Mouse (Mus musculus): ENCODE data around the gene Tspan1. TPM values are rescaled to one million over a fixed set of nuclear protein-coding genes. Genes with fewer than 3 reads are reported as not detected.

The Tspan1 gene
- polyA plus RNA-seq (2015; fragmentation: Nextera tagmentation; extraction: Ambion mirVana), result 0.94 and 2.3 TPM in 2 replicates

DNA sequence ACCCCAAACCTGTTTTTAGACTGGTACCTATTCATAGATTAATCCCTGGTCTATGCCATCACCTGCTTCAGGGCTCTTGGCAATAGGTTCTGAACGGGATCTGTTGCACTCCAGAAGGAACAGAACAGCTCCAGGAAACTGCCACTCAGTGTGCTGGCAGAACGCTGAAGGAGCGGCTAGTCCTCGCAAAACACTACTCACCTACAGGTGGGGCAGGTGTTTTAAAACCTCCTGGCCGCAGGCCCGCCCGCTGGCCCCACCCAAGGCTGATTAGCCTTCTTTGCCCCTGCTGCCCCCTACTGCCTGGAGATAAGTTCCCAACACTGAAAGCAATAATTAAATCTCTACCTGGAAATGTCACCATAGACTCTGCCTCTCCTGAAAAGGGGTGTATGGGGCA, at the start of gene Tspan1:
Gene Tspan1 (minus strand): TSS at position 198 of the 400 bp plus-strand sequence.
- Histone ChIP-seq H3K4me2 (no peak within 1 kb of the TSS), H3K9ac (no peak within 1 kb of the TSS), H3K9me3 (replicated peaks) (no peaks in the 10 kb centered on the region), H3K27me3 (no peaks in the 10 kb centered on the region), H3K27ac (no peak within 1 kb of the TSS), H3K36me3 (no peaks in the 10 kb centered on the region), H3K4me3 (no peak within 1 kb of the TSS), H3K4me1 (replicated peaks) (peaks cover 9% of the 10 kb centered on the region; the same call in 1 of the 2 replicates)
- ATAC-seq (replicated peaks; ENCODE audit: insufficient number of reproducible peaks, insufficient read depth, low FRiP score, low read depth), result no peak
- 32% methylated on average over 7 of the region's 7 CpGs for WGBS

DNA sequence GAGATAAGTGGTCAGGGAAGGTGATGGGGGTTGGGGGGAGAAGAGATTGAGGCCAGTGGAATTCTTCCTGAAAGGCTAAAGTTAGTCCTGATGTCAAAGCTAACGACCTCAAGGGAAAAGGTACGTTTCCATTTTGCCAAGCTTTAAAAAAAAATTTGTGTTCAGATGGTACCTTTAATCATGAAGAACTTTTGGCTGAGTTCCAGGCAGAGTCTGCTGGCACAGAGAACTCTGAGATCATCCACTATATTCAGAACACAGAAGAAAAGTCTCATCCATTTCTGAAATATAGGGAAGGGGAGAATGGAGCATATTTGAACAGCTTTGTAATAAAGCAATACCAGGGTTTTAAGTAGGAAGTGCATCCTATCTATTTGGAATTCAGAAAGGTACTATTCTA, 49.6 kb upstream of the Tspan1 start:
- no peaks in the 10 kb centered on the region for H3K27me3 ChIP-seq
- H3K27ac ChIP-seq, result peak overlapping the region; percentile 11; the same call in 1 of the 2 replicates
- ATAC-seq (replicated peaks; ENCODE audit: insufficient number of reproducible peaks, insufficient read depth, low FRiP score, low read depth), result no peak
- H3K36me3 ChIP-seq, result no peaks in the 10 kb centered on the region
- H3K4me2 ChIP-seq, result no peak overlapping the region
- no peak overlapping the region for H3K4me3 ChIP-seq
- peaks cover 14% of the 10 kb centered on the region for H3K4me1 ChIP-seq (replicated peaks)
- H3K9ac ChIP-seq, result no peak overlapping the region
- WGBS, result 15% methylated on average over 2 of the region's 2 CpGs
- H3K9me3 ChIP-seq (replicated peaks), result no peaks in the 10 kb centered on the region

DNA sequence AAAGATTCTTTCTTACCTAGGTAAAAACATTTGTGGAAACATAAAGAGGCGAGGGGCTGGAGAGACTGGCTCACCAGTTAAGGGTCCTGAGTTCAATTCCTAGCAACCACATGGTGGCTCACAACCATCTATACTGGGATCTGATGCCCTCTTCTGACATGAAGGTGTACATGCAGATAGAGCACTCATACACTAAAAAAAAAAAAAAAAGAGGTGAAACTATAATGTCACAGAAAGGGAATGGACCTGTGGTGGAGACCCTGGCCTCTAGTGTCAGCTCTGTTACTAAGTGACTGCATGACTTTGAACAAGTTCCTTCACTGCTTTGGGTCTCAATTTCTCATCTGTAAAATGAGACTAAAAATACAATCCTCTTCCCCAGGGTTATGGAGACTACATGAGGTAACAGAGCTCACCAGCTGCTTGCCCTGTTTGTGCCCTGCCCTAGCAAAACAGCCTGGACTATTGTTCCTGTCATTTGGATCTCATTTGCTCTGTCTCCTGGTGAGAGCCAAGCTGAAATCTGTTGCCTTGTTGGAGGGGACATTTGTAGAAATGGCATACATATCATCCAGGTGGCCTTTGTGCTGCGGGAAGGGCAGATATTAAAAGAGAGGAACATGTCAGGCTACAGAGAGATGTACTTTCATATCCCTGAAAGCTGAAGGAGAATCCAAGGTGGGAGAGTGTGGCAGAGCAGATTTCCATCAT, 48.6 kb upstream of the Tspan1 start:
- H3K4me2 ChIP-seq, result no peak overlapping the region

DNA sequence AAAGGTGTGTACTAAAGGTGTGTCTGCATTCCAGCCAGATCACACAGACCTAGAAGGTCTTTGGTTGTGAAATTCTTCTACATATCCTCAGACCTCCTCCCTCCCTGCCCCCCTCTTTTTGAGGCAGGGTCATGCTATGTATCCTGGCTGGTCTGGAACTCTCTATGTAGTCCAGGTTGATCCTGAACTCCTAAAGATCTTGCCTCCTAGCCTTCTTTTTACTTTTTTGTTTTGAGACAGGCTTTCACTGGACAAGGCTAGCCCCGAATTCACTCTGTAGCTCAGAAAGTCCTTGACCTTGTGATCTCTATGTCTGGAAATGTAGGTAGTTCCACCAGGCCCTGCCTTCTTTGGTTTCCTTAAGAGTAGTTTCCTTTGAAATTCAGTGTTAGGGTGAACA, 41.5 kb upstream of the Tspan1 start:
- Histone ChIP-seq H3K9ac (no peak overlapping the region), H3K4me1 (replicated peaks) (no peaks in the 10 kb centered on the region), H3K9me3 (replicated peaks) (no peaks in the 10 kb centered on the region), H3K4me3 (no peak overlapping the region), H3K4me2 (no peak overlapping the region), H3K27me3 (no peaks in the 10 kb centered on the region), H3K27ac (no peak overlapping the region), H3K36me3 (no peaks in the 10 kb centered on the region)
- WGBS, result 80% methylated on average over 1 of the region's 1 CpGs
- ATAC-seq (replicated peaks; ENCODE audit: insufficient number of reproducible peaks, insufficient read depth, low FRiP score, low read depth), result no peak

More for the DNA sequence above, 48.6 kb upstream of the Tspan1 start:
- H3K27ac ChIP-seq, result 0 out of 2 replicates have a peak overlapping the region, but pooled peaks have one; percentile 11
- no peak overlapping the region for H3K9ac ChIP-seq
- ATAC-seq (replicated peaks; ENCODE audit: insufficient number of reproducible peaks, insufficient read depth, low FRiP score, low read depth), result no peak
- WGBS, result 79% methylated on average over 2 of the region's 2 CpGs
- no peak overlapping the region for H3K4me3 ChIP-seq
- peaks cover 14% of the 10 kb centered on the region for H3K4me1 ChIP-seq (replicated peaks)
- no peaks in the 10 kb centered on the region for H3K36me3 ChIP-seq
- no peaks in the 10 kb centered on the region for H3K9me3 ChIP-seq (replicated peaks)
- no peaks in the 10 kb centered on the region for H3K27me3 ChIP-seq

DNA sequence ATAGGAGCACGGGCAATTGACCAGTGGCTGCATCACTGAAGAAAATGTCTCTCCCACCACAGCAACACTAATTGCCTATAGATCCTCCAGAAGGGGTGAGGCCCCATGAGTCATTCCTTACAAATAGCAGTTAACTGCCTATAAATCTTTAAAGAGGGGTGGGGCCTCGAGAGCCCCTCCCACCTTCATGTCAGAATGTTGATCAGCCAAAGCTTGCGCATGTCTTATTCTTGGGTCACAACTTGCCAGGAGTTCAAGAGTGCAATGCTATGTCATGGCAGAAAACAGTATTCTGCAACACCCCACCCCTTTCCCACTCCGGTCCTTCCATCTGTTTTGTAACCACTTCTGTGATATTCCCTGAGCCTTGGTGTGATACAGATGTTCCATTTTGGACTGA, 39.1 kb upstream of the Tspan1 start:
- Histone ChIP-seq H3K4me1 (replicated peaks) (no peaks in the 10 kb centered on the region), H3K36me3 (no peaks in the 10 kb centered on the region), H3K4me3 (no peak overlapping the region), H3K27ac (no peak overlapping the region), H3K4me2 (no peak overlapping the region), H3K27me3 (no peaks in the 10 kb centered on the region), H3K9ac (no peak overlapping the region), H3K9me3 (replicated peaks) (no peaks in the 10 kb centered on the region)
- 73% methylated on average over 4 of the region's 4 CpGs for WGBS
- no peak for ATAC-seq (replicated peaks; ENCODE audit: insufficient number of reproducible peaks, insufficient read depth, low FRiP score, low read depth)

DNA sequence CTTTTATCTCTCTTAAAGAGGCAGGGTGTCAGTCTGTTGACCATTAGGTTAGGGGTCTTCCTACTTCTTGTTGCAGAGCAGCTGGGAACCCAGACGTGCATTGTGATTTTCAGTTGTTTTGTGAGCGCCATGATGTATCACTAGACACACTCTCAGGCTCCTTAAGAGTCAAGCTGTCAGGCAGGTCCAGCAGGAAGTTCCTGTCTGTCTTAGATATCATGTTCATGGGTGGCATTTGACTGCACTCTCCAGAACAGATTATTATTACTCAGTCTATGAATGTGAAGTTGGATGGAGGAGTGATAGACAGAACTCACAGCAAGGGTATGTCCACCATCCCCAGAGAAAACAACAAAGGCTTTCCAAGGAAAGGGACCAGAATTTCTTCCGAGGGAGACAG, 37.0 kb upstream of the Tspan1 start:
- Histone ChIP-seq H3K36me3 (no peaks in the 10 kb centered on the region), H3K9ac (no peak overlapping the region), H3K4me3 (no peak overlapping the region), H3K9me3 (replicated peaks) (no peaks in the 10 kb centered on the region), H3K27ac (no peak overlapping the region), H3K4me1 (replicated peaks) (no peaks in the 10 kb centered on the region), H3K27me3 (no peaks in the 10 kb centered on the region), H3K4me2 (no peak overlapping the region)
- WGBS, result 65% methylated on average over 3 of the region's 3 CpGs
- no peak for ATAC-seq (replicated peaks; ENCODE audit: insufficient number of reproducible peaks, insufficient read depth, low FRiP score, low read depth)

DNA sequence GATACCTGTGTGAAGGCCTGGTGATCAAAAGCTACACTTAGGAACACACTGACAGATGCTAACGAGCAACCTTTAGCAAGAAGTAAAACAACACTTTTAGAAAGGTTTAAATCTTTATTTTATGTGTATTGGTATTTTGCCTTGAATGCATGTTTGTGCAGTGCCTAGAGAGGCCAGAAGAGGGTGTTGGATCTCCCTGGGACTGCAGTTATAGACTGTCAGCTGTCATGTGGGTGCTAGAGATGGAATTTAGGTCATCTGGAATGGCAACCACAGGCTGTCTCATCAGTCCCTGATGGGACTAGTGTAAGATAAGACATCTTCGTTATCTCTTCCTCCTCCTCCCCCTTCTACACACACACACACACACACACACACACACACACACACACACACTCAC, 31.0 kb upstream of the Tspan1 start:
- no peak overlapping the region for H3K4me3 ChIP-seq
- 66% methylated on average over 2 of the region's 2 CpGs for WGBS
- ATAC-seq (replicated peaks; ENCODE audit: insufficient number of reproducible peaks, insufficient read depth, low FRiP score, low read depth), result no peak

DNA sequence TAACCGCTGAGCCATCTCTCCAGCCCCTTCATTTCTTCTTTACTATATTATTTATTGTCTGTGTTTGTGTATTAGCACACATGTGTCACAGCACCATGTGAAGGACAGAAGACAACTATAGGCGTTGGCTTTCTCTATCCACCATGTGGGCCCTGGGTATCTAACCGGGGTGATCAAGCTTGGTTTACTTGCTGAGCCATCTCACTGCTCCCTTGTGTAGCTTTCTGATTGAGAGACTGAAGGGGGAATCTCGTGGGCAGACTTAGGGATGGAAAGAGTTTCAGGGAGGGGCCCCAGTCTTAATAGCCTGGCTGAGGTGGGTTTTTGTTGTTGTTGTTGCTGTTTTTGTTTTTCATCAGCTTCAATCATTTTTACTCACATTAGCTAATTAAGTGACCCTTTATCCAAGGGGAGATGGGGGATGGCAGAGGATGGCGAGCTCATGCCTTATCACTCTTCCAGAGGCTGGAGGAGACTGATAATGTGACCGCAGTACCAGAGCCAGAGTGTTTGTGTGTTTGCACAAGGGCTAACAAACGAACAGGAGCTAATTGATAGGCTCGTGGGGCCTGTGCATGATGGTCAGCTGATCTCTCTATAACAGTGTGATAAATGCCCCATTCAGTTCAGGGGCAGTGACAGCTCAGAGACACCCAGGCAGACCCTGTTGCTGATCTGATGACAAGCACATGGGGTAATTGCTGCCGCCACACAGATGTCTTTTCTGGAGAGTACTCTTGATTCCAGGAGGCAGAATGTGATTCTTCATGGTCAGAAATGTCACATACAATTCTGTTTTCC, 26.4 kb upstream of the Tspan1 start:
- Histone ChIP-seq H3K27ac (no peak overlapping the region), H3K9ac (no peak overlapping the region), H3K4me2 (no peak overlapping the region), H3K4me3 (no peak overlapping the region), H3K27me3 (no peaks in the 10 kb centered on the region), H3K9me3 (replicated peaks) (no peaks in the 10 kb centered on the region), H3K36me3 (no peaks in the 10 kb centered on the region), H3K4me1 (replicated peaks) (peaks cover 7% of the 10 kb centered on the region; the same call in 1 of the 2 replicates)
- ATAC-seq (replicated peaks; ENCODE audit: insufficient number of reproducible peaks, insufficient read depth, low FRiP score, low read depth), result no peak
- 40% methylated on average over 9 of the region's 9 CpGs for WGBS

More for the DNA sequence above, 31.0 kb upstream of the Tspan1 start:
- no peaks in the 10 kb centered on the region for H3K36me3 ChIP-seq
- H3K27ac ChIP-seq, result no peak overlapping the region
- H3K4me2 ChIP-seq, result no peak overlapping the region
- no peaks in the 10 kb centered on the region for H3K27me3 ChIP-seq
- H3K9me3 ChIP-seq (replicated peaks), result no peaks in the 10 kb centered on the region
- H3K4me1 ChIP-seq (replicated peaks), result peaks cover 4% of the 10 kb centered on the region; the same call in 1 of the 2 replicates
- H3K9ac ChIP-seq, result no peak overlapping the region

DNA sequence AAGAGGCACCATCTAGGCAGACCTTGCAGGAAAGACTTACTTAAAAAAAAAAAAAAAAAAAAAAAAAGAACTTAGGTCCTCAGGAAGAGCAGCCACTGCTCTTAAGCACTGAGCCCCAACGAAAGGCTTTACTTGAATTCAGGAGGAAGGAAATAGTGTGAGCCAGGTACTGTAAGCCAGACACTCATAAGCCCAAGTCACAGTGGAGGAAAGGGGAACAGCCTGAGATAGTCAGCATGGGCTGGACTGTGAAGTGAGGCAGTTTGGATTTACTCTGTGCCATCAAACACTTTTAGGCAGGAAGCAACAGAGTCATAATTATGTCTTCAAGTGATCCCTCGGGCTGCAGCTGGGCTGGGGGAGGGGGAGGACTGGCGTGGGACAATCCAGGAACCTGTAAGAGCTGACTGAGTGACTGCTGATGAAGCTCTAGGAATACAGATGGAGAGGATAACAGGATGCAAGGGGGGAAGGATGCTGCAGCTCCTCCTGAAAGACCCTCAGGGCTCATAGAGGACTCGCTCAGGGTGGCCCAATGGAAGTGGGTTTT, 25.0 kb upstream of the Tspan1 start:
- no peak overlapping the region for H3K4me2 ChIP-seq
- H3K27me3 ChIP-seq, result no peaks in the 10 kb centered on the region
- no peaks in the 10 kb centered on the region for H3K36me3 ChIP-seq
- H3K27ac ChIP-seq, result no peak overlapping the region
- H3K9ac ChIP-seq, result no peak overlapping the region
- H3K4me1 ChIP-seq (replicated peaks), result peaks cover 7% of the 10 kb centered on the region; the same call in 1 of the 2 replicates
- H3K9me3 ChIP-seq (replicated peaks), result no peaks in the 10 kb centered on the region
- no peak for ATAC-seq (replicated peaks; ENCODE audit: insufficient number of reproducible peaks, insufficient read depth, low FRiP score, low read depth)
- H3K4me3 ChIP-seq, result no peak overlapping the region
- WGBS, result 50% methylated on average over 4 of the region's 4 CpGs

DNA sequence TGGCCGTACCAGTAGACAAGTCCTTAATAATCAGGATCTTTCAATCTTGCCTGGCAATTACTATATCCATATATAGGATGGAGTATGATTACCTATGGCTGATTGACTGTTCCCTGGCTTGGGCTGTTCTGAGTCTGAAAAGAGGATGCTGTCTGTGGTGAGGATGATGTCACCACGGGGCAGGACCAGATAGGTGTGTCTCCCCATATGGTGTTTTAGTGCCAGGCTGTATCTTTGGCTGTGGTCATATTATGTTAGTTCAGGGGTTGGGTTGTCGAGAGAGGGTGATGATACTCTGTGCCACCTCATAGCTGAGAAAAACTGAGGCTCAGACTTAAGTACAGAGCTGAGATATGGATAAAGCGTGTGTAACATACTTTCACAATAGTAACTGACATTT, 17.7 kb upstream of the Tspan1 start:
- no peak for ATAC-seq (replicated peaks; ENCODE audit: insufficient number of reproducible peaks, insufficient read depth, low FRiP score, low read depth)
- WGBS, result 76% methylated on average over 4 of the region's 4 CpGs
- Histone ChIP-seq H3K36me3 (no peaks in the 10 kb centered on the region), H3K4me3 (no peak overlapping the region), H3K9me3 (replicated peaks) (no peaks in the 10 kb centered on the region), H3K4me2 (no peak overlapping the region), H3K9ac (no peak overlapping the region), H3K27ac (no peak overlapping the region), H3K27me3 (no peaks in the 10 kb centered on the region), H3K4me1 (replicated peaks) (peaks cover 10% of the 10 kb centered on the region)

DNA sequence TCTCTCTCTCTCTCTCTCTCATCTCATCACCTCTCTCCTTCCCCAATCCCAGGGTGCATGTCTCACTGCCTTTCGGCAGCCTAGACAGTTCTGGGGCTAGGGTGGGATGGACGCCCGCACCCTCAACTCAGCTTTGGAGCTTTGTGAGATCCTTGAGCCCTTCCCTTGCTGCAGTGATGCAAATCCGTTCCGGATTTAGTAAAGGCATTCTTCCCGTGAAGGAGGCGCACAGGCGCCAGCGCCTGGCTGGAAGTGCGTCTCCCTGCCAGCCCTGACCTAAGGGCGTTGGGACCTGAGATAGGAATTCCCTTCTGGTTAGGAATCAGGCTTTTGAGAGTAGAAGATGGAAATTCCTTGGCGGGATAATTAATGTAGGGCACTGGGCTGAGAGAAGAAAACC, 15.3 kb upstream of the Tspan1 start:
- Histone ChIP-seq H3K36me3 (no peaks in the 10 kb centered on the region), H3K4me2 (peak overlapping the region; percentile 59), H3K27me3 (no peaks in the 10 kb centered on the region), H3K9ac (peak overlapping the region; percentile 40), H3K4me3 (peak overlapping the region; percentile 32), H3K9me3 (replicated peaks) (no peaks in the 10 kb centered on the region), H3K4me1 (replicated peaks) (peaks cover 10% of the 10 kb centered on the region), H3K27ac (peak overlapping the region; percentile 17)
- WGBS, result 6% methylated on average over 12 of the region's 12 CpGs
- 0 out of 2 replicates have a peak, but pooled peaks have one; percentile 7 for ATAC-seq (replicated peaks; ENCODE audit: insufficient number of reproducible peaks, insufficient read depth, low FRiP score, low read depth)
